Mouse (Mus musculus): ENCODE measurements around the gene Cyp17a1.

DNA sequence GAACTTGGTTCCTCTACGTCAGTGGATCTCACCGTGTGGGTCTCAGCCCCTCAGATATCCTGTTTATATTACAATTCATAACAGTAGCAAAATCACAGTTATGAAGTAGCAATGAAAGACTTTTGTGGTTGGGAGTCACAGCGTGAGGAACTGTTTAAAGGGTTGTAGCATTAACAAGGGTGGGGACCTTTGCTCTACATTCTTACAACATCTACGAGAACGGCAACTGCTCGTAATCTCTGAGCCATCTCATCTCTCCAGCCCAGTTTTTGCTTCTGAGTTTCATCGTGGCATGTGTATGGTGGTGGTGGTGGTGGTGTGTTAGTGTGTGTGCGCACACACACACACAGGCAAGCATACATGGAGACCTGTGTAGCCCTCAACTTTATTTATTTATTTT lies 41.3 kb upstream of the Cyp17a1 start:
- TF ChIP-seq CTCF (IDR thresholded peaks at IDR 0.05; ENCODE audit: control insufficient read depth, insufficient read depth, low read length) (no peak), POLR2A (IDR thresholded peaks at IDR 0.05; ENCODE audit: borderline replicate concordance, control insufficient read depth, low read depth, low read length) (no peak)
